Mouse (Mus musculus) urinary bladder, postnatal 36 days (tissue): Measurements from ENCODE around the gene Ttc39b.

Source experiments
- DNase-seq, 2 experiments: peaks; one replicate each; pipeline ENCODE4 v3.0.0; 2022; ENCODE audit warnings: low spot score in 2 of 2, mixed read lengths in 1 of 2

Ttc39b gene

GRCm38 (mm10) chr4:83323910-83324684, at the start of gene Ttc39b:
TSS of gene Ttc39b (minus strand) at chr4:83324255.
- DNase-seq = peak; percentile 99

DNA sequence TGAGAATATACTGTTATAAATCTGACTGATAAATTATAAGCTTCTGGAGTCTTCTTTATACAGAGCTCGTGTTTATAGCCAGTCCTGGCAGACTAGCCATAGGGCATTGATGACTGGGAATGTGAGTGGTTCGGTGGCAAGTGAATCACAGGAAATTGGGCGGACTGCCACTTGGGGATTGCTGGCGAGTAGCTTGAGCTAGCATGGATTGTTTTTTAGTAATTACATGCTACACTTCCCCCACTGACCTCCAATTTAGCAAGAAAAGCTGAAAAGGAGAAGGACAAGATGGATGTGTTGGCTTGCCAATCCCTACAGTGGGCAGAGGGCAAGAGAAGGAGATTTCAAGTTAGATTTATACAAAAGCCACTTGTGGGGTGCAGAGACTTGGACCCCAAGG, 49.3 kb upstream of the Ttc39b start:
- DNase-seq = no peak

DNA sequence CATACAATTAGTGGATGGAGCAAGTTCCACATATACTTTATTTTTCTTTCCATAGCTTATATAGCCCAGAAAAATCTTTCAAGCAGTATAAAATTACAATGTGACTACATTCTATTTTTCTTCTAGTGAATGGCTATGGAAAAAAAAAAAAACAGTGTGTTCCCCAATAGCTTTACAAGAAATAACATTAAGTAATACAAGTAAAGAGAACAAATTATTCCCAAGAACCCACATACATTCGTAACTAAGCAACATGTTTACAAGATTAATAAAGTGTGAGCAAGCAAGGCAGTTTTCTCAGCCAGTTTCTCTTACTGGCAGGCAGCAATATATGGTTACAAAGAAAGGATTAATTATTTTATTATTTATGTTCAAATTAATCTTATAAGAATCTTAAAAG, 33.7 kb upstream of the Ttc39b start:
- no peak for DNase-seq

- no peak for DNase-seq
Measured at GRCm38 (mm10) chr4:83354786-83355185, 30.7 kb upstream of the Ttc39b start.

GRCm38 (mm10) chr4:83353949-83354348, 29.9 kb upstream of the Ttc39b start:
- DNase-seq = no peak

- DNase-seq = no peak
Measured at GRCm38 (mm10) chr4:83353276-83353675, 29.2 kb upstream of the Ttc39b start.

DNA sequence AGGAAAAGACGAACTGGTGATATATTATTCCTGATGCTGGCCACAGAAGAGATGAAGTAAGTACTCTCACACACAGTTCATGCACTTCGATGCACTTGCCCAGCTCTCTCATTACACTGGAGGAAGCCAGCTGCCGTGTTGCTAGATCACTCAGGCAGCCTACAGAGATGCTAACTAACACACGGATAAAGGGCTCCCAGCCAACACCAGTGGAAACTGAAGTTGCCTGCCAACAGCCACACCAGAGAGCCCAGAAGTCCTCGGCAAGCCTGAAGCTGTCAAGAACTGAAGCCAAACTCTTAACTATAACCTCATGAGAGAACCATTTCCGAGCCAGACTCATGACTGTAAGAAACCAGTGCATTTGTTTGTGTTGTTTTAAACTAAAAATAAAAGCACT, 26.7 kb upstream of the Ttc39b start:
- DNase-seq = peak; percentile 42 to 85

- no peak for DNase-seq
Measured at GRCm38 (mm10) chr4:83348970-83349369, 24.9 kb upstream of the Ttc39b start.

- DNase-seq = no peak
Measured at GRCm38 (mm10) chr4:83343895-83344294, 19.8 kb upstream of the Ttc39b start.

DNA sequence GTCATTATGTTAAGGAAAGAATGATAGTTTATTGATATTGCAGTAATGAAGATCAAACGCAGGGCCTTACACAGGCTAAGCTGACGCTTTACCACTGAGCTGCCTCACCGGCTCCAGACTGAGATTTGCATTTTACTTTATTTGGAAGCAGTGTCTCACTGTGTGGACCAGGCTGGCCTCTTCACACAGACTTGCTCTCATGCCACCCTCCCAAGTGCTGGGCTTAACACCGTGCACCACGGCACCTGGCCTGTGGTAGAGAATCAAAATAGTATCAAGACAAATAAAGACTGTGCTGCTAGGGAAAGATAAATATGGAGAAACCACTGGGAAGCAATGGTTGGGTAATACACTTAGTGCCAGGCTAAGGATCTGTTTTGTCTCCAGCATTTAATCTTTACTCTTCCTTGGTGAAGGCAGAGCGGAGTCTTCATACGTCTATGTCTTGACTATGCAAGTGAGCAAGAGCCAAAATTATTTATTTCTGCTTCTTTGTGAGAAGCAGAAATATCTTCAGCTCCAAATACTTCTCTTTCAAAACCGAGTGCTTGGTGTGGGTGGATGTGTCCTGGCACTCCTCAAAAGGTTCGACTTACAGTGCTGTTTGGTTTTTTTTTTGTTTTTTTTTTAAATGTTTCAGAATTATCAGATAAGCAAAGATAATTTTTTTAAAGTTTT, 19.2 kb upstream of the Ttc39b start:
- DNase-seq = no peak

DNA sequence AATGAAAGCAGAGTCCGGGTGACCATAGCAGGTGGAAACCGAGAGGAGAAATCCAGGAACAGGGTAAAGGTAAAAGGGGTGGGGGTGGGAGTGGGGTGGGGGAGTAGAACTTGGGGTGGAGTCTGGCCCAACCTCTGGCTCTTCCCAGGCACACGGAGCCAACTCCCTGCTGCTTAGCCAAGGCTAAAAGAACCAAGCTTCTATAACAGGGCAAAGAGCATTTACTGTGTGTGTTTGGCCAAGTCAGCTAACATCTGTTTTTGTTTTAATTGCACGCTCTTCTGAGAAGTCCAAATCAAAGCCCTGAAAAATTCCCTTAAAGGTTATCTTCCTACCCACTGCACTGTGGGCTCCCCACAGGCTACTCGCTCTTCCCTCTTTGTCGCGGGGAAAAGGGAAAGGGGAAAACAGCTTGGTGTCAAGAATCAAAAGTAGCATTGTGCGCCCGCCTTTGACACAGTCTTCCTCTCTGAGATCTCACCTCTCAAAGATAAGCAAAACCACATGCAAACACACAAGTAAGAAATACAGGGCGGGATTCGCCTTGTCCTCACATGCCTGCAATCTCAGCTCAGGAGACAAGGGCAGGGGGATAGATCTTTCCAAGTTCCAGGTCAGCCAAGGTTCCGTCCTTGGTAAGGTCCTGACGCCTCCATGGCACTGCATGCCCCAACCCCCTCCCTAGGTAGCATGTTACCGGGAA, 18.4 kb upstream of the Ttc39b start:
- no peak for DNase-seq

DNA sequence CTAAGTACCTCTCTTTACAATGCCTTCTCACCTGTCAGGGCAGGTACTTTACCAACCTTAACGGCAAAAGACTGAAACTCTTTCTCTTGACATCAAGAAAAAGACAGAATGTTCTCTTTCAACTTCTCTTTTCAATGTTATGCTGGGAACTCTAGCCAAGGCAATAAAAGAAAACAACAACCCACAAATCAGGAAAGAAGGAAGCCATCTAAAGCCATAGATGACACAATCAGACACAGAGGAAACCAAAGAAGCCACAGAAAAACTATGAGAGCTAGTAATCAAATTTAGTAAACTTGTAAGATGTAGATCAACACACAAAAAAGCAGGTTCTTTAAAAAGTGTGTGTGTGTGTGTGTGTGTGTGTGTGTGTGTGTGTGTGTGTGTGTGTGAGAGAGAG, 15.3 kb upstream of the Ttc39b start:
- no peak for DNase-seq

DNA sequence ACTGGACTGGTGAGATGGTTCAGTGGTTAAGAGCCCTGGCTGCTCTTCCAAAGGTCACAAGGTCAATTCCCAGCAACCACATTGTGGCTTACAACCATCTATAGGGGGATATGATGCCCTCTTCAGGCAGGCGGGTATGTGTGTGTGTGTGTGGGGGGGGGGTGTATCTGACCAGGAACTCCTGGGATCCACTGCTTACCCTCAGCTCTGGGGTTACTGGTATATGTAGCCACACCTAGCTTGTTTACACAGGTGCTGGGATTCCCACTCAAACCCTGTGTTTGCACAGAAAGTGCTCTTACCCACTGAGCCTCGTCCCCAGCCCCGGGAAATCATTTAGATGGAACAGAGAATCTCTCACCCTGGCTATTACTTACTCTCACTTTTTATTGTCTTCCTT, 13.7 kb upstream of the Ttc39b start:
- no peak for DNase-seq

GRCm38 (mm10) chr4:83330369-83330768, 6.3 kb upstream of the Ttc39b start:
- DNase-seq = no peak

GRCm38 (mm10) chr4:83329615-83330014, 5.6 kb upstream of the Ttc39b start:
- no peak for DNase-seq

- no peak for DNase-seq
Measured at GRCm38 (mm10) chr4:83328026-83328945, 4.2 kb upstream of the Ttc39b start.

DNA sequence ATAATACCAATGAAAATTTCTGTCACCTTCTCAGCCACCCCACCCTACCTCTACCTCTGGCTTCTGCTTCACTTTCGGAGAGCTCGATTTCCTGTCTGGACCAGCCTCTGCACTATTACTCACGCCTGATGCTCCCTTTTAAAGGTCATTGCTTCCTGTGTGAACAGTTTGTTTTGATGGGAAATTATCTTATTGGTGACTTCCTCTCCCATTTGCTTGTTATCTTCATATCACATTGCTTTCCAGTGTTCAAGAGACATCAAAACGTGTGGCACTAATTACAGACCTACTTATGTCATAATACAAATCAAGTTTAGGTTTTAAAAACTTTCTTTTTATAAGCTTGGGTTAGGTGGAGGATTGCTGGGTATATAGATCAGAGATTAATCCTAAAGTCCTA, 3.5 kb upstream of the Ttc39b start:
- no peak for DNase-seq

GRCm38 (mm10) chr4:83325366-83325765, 1.3 kb upstream of the Ttc39b start:
- DNase-seq = no peak

DNA sequence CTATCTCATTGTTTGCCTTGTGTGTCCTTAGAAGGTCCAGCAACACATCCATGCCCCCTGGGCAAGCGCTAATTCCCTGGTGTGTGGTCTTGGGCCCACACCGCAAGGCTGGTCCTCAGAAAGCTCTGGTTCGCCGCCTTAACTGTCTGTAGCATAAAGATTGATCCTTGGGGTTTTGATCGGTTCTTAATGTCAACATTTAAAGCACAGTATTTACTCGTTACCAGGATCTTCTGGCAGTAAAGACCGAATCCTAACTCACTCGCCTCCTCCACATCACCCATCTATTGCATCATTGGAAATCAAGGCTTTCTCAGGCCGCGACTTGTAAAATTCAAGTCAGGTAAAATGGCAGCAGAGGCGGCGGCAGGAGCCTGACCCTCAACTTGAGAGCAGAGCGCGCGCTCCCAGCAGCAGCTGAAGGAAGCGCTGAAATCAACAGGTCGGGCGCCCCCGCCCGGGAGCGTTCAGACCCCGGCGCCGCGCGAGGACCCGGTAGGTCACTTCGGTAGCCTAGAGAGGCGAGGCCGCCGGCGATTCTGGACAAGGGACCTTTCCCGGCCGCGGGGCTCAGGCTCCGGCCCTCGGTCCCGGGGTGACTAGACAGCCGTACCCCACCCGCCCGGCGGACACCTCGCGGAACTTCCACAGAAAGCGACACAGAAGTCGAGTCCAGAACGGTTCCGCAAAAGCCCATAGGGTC, 703 bp downstream of the Ttc39b start:
- peak; percentile 70 to 80 for DNase-seq

DNA sequence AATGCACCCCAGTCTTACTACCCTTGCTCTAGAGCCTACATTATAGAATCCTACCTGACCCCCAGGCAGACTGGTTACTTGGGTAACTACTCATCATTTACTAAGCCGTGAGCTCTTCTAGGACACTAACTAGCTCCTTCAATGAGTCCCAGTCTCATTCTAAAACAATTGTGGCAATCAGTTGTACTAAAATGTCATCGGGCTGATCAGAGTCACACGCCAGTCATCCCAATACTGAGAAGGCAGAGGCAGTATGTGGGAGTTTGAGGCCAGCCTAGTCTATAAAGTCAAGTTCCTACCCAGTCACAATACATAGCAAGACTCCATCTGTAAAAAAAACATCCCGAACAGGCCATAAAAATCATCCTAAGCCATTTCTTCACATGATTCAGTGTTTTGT, 4.3 kb downstream of the Ttc39b start:
- DNase-seq = no peak

DNA sequence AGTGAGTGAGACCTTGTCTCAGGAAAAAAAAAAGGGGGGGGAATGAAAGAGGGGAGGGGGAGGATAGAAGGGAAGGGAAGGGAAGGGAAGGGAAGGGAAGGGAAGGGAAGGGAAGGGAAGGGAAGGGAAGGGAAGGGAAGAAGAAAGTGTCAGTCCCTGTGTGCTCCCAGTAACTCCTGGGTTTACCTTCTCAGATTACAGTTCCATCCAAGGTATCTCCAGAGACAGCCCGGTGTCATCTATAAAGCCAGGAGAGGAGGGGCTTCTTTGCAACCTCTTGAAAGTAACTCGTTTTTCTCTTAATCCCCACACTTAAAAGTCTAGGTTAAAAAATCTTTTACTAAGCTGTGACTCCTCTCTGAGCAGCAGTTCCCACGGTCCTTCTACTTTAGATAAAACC, 5.3 kb downstream of the Ttc39b start:
- DNase-seq = no peak
